Mouse (Mus musculus): ENCODE measurements around the gene Cd300lf.

- TF ChIP-seq POLR2A (IDR thresholded peaks at IDR 0.05; ENCODE audit: low read depth, low read length): no peak
- TF ChIP-seq CTCF (conservative IDR thresholded peaks at IDR 0.05; ENCODE audit: insufficient read depth, insufficient read length, low read depth, low read length): no peak
These were observed 34.5 kb downstream of the Cd300lf start for GRCm38 (mm10) chr11:115099241-115099840.
